Mouse (Mus musculus) brain, embryonic 14.5 days (tissue): Measurements from ENCODE around the gene Tbc1d22b.

Experiments used
- CTCF ChIP-seq: fragments of 200-500 bp; IDR thresholded peaks from 2 replicates; pipeline ENCODE4 v1.5.1; 2012; ENCODE audit warnings: inconsistent platforms, mild to moderate bottlenecking, moderate library complexity, borderline replicate concordance; ENCODE audit not compliant: insufficient read depth, insufficient read length; ENCODE audit errors: extremely low read depth
- POLR2A ChIP-seq: fragments of 200-500 bp; IDR thresholded peaks from 2 replicates; pipeline ENCODE4 v1.6.1; 2012; ENCODE audit warnings: mild to moderate bottlenecking, inconsistent platforms, borderline replicate concordance; ENCODE audit not compliant: poor library complexity, insufficient read depth, insufficient read length, severe bottlenecking; ENCODE audit errors: extremely low read depth

DNA sequence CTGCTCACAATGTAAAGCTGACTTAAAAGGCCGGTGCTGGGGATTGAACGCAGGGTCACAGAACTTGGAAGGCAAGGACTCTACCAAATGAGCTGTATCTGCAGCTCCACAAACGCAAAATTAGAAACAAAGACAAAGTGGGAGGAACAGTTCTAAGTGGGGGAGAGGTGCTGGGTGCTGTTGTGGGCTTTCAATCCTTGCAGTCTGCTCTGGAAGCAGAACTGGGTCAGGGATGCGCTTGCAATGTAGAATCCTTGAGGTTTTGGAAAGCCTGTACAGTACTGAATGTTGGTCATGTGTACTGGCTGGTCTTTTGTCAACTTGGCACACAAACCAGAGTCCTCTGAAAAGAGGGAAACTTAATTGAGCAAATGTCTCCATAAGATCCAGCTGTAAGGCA lies 66.0 kb downstream of the Tbc1d22b start:
- TF ChIP-seq CTCF (no peak), POLR2A (no peak)
